Mouse (Mus musculus) midbrain, embryonic 12.5 days (tissue): ENCODE data around the gene Ola1. TPM values are rescaled to one million over a fixed set of nuclear protein-coding genes. Genes with fewer than 3 reads are reported as not detected.
A peak's percentile ranks its signal among the peaks of the same experiment; 100 is the strongest.

Source experiments
- ATAC-seq: fragments of 200-750 bp; cut with Nextera tagmentation; 2 replicates; pipeline ENCODE4 v1.8.0; 2017; ENCODE audit warnings: low read depth, moderate TSS enrichment, moderate library complexity; ENCODE audit not compliant: low FRiP score
- H3K27ac ChIP-seq: fragments of 300-500 bp; sonication (generic); replicated peaks from 2 replicates; pipeline ENCODE4 v1.5.1; 2016; ENCODE audit warnings: mild to moderate bottlenecking
- H3K27me3 ChIP-seq: fragments of 300-500 bp; sonication (generic); 2 replicates; pipeline ENCODE4 v1.6.1; 2016; ENCODE audit warnings: mild to moderate bottlenecking
- H3K36me3 ChIP-seq: fragments of 300-500 bp; sonication (generic); 2 replicates; pipeline ENCODE4 v1.6.1; 2016
- H3K4me1 ChIP-seq: fragments of 300-500 bp; sonication (generic); 2 replicates; pipeline ENCODE4 v1.6.1; 2016
- H3K4me2 ChIP-seq: fragments of 300-500 bp; sonication (generic); replicated peaks from 2 replicates; pipeline ENCODE4 v1.6.1; 2016; ENCODE audit warnings: mild to moderate bottlenecking, moderate library complexity
- H3K4me3 ChIP-seq: fragments of 300-500 bp; sonication (generic); 2 replicates; pipeline ENCODE4 v1.5.1; 2016; ENCODE audit warnings: mild to moderate bottlenecking
- H3K9ac ChIP-seq: fragments of 300-500 bp; sonication (generic); replicated peaks from 2 replicates; pipeline ENCODE4 v1.6.1; 2016; ENCODE audit warnings: mild to moderate bottlenecking, moderate library complexity
- H3K9me3 ChIP-seq: fragments of 300-500 bp; sonication (generic); 2 replicates; pipeline ENCODE4 v1.6.1; 2016; ENCODE audit warnings: mild to moderate bottlenecking
- WGBS: fragments of 180-500 bp; shearing (Covaris S2); methylation state at CpG from one replicate; pipeline ENCODE4 v1.1.7; 2016; 5-methylcytosine and 5-hydroxymethylcytosine counted together
- polyA plus RNA-seq: library from polyadenylated mRNA; unstranded; fragments of >200 nt; fragmentation: Nextera tagmentation; extraction: Ambion mirVana; gene quantifications from 2 replicates; pipeline ENCODE4 v1.2.1, GENCODE M21; 2016

Gene Ola1
- 81.1 and 88.0 TPM in 2 replicates for polyA plus RNA-seq

GRCm38 (mm10) chr2:73218913-73219312 is at the start of gene Ola1:
TSS of gene Ola1 (minus strand) at chr2:73218924.
- H3K4me1 ChIP-seq = no peaks in the 10 kb centered on the region; the same call in 1 of the 2 replicates
- no peak within 1 kb of the TSS for H3K4me3 ChIP-seq
- no peak within 1 kb of the TSS for H3K4me2 ChIP-seq
- H3K9me3 ChIP-seq = 0 out of 2 replicates have a peak, but pooled peaks cover 2% of the 10 kb centered on the region
- no peak within 1 kb of the TSS for H3K9ac ChIP-seq
- H3K27me3 ChIP-seq = 0 out of 2 replicates have a peak, but pooled peaks cover 4% of the 10 kb centered on the region
- ATAC-seq = no peak
- WGBS = 92% methylated on average over 5 of the region's 5 CpGs
- no peaks in the 10 kb centered on the region for H3K36me3 ChIP-seq
- no peak within 1 kb of the TSS for H3K27ac ChIP-seq

DNA sequence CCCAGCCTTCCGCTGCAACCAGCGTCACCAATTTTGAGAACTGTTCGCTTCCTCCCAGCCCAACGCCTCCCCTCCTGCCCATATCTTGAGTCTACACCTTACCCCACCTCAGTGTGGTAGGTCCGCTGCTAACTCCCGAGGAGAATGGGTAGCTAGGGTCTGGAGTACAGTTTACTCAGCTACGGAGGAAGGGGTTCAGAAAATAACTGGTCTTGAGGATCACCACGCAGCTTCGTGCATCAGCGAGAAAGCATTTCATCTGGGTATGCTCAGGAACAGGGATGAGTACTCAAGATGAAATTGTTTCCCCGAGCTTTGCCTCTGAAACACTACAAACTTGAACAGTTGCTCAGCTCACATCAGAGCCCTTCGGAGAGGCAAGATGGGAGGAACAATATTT is 49.6 kb upstream of the Ola1 start:
- H3K27ac ChIP-seq = no peak overlapping the region
- H3K36me3 ChIP-seq = no peaks in the 10 kb centered on the region
- H3K9me3 ChIP-seq = no peaks in the 10 kb centered on the region
- no peak for ATAC-seq
- peaks cover 95% of the 10 kb centered on the region for H3K27me3 ChIP-seq
- H3K9ac ChIP-seq = no peak overlapping the region
- under 1% methylated on average over 12 of the region's 12 CpGs for WGBS
- H3K4me3 ChIP-seq = no peak overlapping the region
- no peak overlapping the region for H3K4me2 ChIP-seq
- H3K4me1 ChIP-seq = peaks cover 53% of the 10 kb centered on the region

- WGBS = under 1% methylated on average over 4 of the region's 4 CpGs
- H3K27me3 ChIP-seq = peaks cover 95% of the 10 kb centered on the region
- H3K9ac ChIP-seq = no peak overlapping the region
- H3K4me3 ChIP-seq = no peak overlapping the region
- H3K4me2 ChIP-seq = no peak overlapping the region
- H3K4me1 ChIP-seq = peaks cover 48% of the 10 kb centered on the region
- H3K36me3 ChIP-seq = no peaks in the 10 kb centered on the region
- no peak overlapping the region for H3K27ac ChIP-seq
- ATAC-seq = no peak
- H3K9me3 ChIP-seq = no peaks in the 10 kb centered on the region
These were observed 49.1 kb upstream of the Ola1 start for GRCm38 (mm10) chr2:73267818-73268217.

GRCm38 (mm10) chr2:73267231-73267630 is 48.5 kb upstream of the Ola1 start:
- no peaks in the 10 kb centered on the region for H3K9me3 ChIP-seq
- H3K4me1 ChIP-seq = peaks cover 42% of the 10 kb centered on the region
- peaks cover 95% of the 10 kb centered on the region for H3K27me3 ChIP-seq
- H3K36me3 ChIP-seq = no peaks in the 10 kb centered on the region
- no peak overlapping the region for H3K27ac ChIP-seq
- WGBS = 12% methylated on average over 3 of the region's 3 CpGs
- no peak overlapping the region for H3K4me3 ChIP-seq
- ATAC-seq = no peak
- no peak overlapping the region for H3K4me2 ChIP-seq
- no peak overlapping the region for H3K9ac ChIP-seq

- Histone ChIP-seq H3K4me2 (no peak overlapping the region), H3K27ac (no peak overlapping the region), H3K9me3 (no peaks in the 10 kb centered on the region), H3K27me3 (peaks cover 95% of the 10 kb centered on the region), H3K9ac (no peak overlapping the region), H3K4me3 (no peak overlapping the region), H3K36me3 (no peaks in the 10 kb centered on the region), H3K4me1 (peaks cover 36% of the 10 kb centered on the region)
- no peak for ATAC-seq
- 42% methylated on average over 1 of the region's 1 CpGs for WGBS
These were observed 47.9 kb upstream of the Ola1 start for GRCm38 (mm10) chr2:73266623-73267022.

- no peak overlapping the region for H3K27ac ChIP-seq
- H3K36me3 ChIP-seq = no peaks in the 10 kb centered on the region
- H3K4me2 ChIP-seq = no peak overlapping the region
- H3K4me3 ChIP-seq = no peak overlapping the region
- H3K9ac ChIP-seq = no peak overlapping the region
- no peaks in the 10 kb centered on the region for H3K9me3 ChIP-seq
- no peak for ATAC-seq
- peaks cover 30% of the 10 kb centered on the region for H3K4me1 ChIP-seq
- WGBS = 6% methylated on average over 5 of the region's 5 CpGs
- peaks cover 91% of the 10 kb centered on the region for H3K27me3 ChIP-seq
These were observed 47.3 kb upstream of the Ola1 start for GRCm38 (mm10) chr2:73266011-73266410.

GRCm38 (mm10) chr2:73264611-73265195 is 46.0 kb upstream of the Ola1 start:
- H3K9ac ChIP-seq = no peak overlapping the region
- peaks cover 78% of the 10 kb centered on the region for H3K27me3 ChIP-seq
- 9% methylated on average over 11 of the region's 11 CpGs for WGBS
- ATAC-seq = no peak
- no peaks in the 10 kb centered on the region for H3K36me3 ChIP-seq
- no peak overlapping the region for H3K27ac ChIP-seq
- H3K4me1 ChIP-seq = peaks cover 22% of the 10 kb centered on the region
- peak overlapping the region; percentile 56 for H3K4me2 ChIP-seq
- peak overlapping the region; percentile 34; the same call in 1 of the 2 replicates for H3K4me3 ChIP-seq
- no peaks in the 10 kb centered on the region for H3K9me3 ChIP-seq

- ATAC-seq = no peak; the same call in 1 of the 2 replicates
- H3K36me3 ChIP-seq = no peaks in the 10 kb centered on the region
- peak overlapping the region; percentile 56 for H3K4me2 ChIP-seq
- no peak overlapping the region for H3K27ac ChIP-seq
- under 1% methylated on average over 38 of the region's 38 CpGs for WGBS
- peaks cover 19% of the 10 kb centered on the region for H3K4me1 ChIP-seq
- H3K4me3 ChIP-seq = peak overlapping the region; percentile 34
- H3K9me3 ChIP-seq = no peaks in the 10 kb centered on the region
- no peak overlapping the region for H3K9ac ChIP-seq
- peaks cover 72% of the 10 kb centered on the region for H3K27me3 ChIP-seq
These were observed 45.3 kb upstream of the Ola1 start for GRCm38 (mm10) chr2:73263794-73264610.

DNA sequence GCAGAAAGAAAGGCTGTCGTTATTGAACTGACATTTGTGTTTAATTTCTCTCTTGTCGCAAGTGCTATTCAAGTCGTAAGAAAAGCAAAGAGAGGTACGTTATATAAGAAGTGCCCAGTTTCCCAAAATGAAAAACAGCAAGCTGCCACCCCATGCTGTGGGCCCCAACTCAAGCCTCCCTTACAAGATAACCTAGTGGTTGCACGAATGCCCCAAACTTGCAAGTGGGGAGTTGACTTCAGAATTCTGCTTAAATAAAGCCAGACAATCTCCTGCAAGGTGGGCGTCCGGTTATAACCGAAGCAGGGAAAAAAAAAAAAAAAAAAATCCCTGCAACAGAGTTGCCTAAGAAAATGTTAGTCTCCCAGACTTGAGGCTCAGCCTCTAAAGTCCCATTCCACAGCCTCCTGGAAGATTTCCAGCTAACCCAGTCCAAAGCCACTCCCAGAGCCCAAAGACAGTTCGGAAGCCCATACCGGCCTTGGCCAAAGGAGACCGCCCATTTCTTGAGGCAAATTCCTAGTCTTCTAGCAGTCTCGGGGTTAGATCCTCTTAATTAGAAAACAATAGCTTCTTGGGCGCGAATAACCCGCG is 44.5 kb upstream of the Ola1 start:
- Histone ChIP-seq H3K36me3 (no peaks in the 10 kb centered on the region), H3K4me3 (peak overlapping the region; percentile 34), H3K4me1 (peaks cover 19% of the 10 kb centered on the region), H3K27me3 (peaks cover 70% of the 10 kb centered on the region), H3K9ac (no peak overlapping the region), H3K9me3 (no peaks in the 10 kb centered on the region), H3K27ac (no peak overlapping the region), H3K4me2 (peak overlapping the region; percentile 56)
- no peak for ATAC-seq
- 4% methylated on average over 16 of the region's 16 CpGs for WGBS

DNA sequence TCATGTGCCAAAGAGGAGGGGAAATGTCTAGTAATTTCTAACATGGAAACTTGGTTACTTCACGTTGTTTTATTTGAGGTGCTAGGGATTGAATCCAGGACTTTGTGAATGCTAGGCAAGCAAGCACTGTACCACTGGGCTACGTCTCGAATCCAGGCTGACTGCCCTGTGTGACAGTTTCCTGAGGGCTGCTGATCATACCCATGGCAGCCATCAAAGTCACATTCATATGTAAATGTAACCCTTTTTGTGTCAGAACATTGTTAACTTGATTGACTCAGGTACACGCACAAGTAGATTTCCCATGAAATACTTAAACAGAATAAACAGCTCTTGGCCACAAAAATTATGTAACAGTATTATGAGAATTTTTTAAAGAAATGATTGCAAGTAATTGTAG is 30.0 kb upstream of the Ola1 start:
- no peak overlapping the region for H3K4me3 ChIP-seq
- no peak overlapping the region for H3K9ac ChIP-seq
- H3K36me3 ChIP-seq = no peaks in the 10 kb centered on the region
- H3K27ac ChIP-seq = no peak overlapping the region
- H3K9me3 ChIP-seq = 0 out of 2 replicates have a peak, but pooled peaks cover 6% of the 10 kb centered on the region
- ATAC-seq = no peak
- H3K4me2 ChIP-seq = no peak overlapping the region
- H3K4me1 ChIP-seq = no peaks in the 10 kb centered on the region
- WGBS = 52% methylated on average over 4 of the region's 4 CpGs
- H3K27me3 ChIP-seq = no peaks in the 10 kb centered on the region

DNA sequence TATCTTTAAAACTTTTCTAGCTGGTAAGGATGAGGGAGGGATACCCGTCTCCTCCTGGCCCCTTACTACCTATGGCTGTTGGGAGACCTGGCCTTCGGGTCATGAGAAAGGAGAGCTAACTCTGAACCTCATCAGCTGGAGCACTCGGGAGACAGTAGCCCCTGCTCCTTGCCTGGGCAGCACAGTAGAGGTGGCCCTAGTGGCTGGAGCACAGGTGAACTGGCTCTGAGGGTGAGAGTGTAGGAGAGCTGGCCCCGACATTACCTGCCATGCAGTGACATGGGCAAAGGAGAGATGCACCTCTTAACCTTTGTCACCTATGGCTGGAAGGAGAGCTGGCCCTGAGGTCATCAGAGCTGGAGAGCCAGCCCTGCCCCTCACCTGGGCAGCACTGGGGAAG is 22.6 kb upstream of the Ola1 start:
- no peak overlapping the region for H3K27ac ChIP-seq
- 82% methylated on average over 4 of the region's 4 CpGs for WGBS
- no peak overlapping the region for H3K4me3 ChIP-seq
- no peak for ATAC-seq
- H3K27me3 ChIP-seq = 0 out of 2 replicates have a peak, but pooled peaks cover 4% of the 10 kb centered on the region
- no peak overlapping the region for H3K9ac ChIP-seq
- H3K4me1 ChIP-seq = no peaks in the 10 kb centered on the region
- no peaks in the 10 kb centered on the region for H3K36me3 ChIP-seq
- H3K4me2 ChIP-seq = no peak overlapping the region
- no peaks in the 10 kb centered on the region for H3K9me3 ChIP-seq

GRCm38 (mm10) chr2:73231081-73231480 is 12.4 kb upstream of the Ola1 start:
- Histone ChIP-seq H3K36me3 (no peaks in the 10 kb centered on the region), H3K27ac (no peak overlapping the region), H3K4me1 (no peaks in the 10 kb centered on the region), H3K4me3 (no peak overlapping the region), H3K27me3 (0 out of 2 replicates have a peak, but pooled peaks cover 4% of the 10 kb centered on the region), H3K4me2 (no peak overlapping the region), H3K9me3 (no peaks in the 10 kb centered on the region), H3K9ac (no peak overlapping the region)
- 53% methylated on average over 3 of the region's 3 CpGs for WGBS
- no peak for ATAC-seq
